Mouse (Mus musculus) cerebellum, adult 9-11 months (tissue): ENCODE measurements around the gene Per1.

Experiments used
- DNase-seq: peaks from one replicate; pipeline ENCODE4 v3.0.0; 2022

Per1 gene

DNA sequence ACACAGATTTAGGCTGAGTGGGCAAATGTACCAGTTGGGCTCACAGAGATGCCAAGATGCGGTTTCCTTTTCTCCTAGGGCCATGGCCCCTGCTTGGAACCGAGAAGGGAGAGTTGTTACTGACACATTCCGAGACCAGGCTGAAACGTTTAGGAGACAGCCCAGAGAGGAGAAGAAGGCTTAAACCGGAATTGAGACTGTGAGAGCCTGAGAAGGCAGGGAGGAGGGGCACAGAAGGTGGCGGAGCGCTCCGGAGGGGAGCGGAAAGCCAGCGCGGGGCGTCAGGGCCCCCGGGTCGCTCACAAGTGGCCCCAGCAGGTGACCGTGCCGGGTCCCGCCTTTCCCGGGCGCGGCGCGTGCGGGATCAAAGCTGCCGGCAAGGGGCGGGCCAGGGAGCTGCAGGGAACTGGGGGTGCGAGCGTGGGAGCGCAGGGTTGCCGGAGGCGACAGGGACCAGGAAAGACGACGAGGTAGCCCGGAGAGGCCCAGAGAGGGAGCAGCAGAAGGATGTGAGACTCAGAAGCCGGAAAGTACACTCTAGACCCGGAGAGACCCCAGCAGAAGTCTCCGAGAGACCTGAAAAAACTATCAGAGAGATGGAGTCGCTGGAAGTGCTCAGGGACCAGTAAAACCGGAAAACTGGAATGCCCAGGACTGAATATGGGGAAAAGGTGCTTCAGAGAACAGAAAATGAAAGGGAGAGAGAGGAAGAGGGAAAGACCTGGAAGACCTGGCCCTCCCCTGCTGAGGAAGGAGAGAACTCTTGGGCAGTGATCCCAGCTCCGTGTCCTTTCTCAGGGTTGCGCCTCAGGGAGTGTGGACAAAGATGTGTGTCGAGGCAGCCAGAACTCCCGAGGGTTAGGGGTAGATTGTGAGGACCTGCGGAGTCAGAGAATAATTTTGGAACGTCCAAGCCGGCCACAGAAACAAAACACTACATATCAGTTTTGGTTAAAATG, 23.0 kb downstream of the Per1 start:
- DNase-seq = peak; percentile 78

DNA sequence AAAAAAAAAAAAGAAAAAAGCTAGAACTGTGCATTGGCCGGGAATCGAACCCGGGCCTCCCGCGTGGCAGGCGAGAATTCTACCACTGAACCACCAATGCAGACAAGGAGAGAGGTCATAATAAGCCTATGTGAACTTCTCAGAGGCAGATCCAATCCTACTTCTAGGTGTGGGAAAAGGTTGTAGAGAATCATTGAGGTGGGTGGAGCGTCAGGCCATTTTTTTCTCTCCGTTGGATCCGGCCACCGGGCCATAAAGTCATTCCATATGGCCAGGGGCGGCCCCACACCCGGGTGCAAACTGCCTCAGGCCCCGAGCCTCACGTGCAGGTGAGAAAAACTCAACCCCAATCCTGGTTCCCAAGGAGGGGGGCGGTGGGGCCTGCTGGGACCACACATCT, 23.7 kb downstream of the Per1 start:
- DNase-seq = peak; percentile 88

DNA sequence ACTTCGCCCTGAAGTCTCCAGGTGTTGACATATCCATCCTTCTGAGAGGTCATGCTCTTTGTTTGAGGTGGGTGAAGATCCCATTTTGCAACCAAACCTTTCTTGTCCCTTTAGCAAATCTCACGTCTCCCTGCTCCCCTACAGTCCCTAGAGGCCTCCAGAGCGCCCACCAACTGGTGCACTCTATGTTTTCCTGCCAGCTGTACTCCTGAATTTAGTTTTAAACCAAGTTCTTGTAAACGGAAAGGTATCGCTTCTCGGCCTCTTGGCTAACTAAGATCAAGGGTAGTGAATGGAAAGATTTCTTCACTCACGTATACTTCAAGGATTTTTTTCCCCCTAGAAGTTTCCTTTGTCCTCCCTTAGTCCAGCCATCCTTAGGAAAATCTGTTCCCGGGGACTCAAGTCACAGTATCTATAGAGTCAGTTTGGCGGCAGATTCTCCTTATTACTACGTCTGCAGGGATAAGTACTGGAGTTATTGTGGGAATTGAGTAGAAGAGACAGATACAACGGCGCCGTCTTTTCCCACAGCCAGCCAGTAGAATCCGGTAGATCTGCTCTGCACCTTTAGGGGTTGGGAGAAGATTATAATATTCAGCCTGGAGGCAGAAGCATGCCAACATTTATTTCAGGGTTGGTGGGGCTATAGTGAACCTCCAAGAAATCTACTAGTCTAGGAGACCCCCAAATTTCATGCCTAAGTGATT, 24.6 kb downstream of the Per1 start:
- DNase-seq = peak; percentile 51

DNA sequence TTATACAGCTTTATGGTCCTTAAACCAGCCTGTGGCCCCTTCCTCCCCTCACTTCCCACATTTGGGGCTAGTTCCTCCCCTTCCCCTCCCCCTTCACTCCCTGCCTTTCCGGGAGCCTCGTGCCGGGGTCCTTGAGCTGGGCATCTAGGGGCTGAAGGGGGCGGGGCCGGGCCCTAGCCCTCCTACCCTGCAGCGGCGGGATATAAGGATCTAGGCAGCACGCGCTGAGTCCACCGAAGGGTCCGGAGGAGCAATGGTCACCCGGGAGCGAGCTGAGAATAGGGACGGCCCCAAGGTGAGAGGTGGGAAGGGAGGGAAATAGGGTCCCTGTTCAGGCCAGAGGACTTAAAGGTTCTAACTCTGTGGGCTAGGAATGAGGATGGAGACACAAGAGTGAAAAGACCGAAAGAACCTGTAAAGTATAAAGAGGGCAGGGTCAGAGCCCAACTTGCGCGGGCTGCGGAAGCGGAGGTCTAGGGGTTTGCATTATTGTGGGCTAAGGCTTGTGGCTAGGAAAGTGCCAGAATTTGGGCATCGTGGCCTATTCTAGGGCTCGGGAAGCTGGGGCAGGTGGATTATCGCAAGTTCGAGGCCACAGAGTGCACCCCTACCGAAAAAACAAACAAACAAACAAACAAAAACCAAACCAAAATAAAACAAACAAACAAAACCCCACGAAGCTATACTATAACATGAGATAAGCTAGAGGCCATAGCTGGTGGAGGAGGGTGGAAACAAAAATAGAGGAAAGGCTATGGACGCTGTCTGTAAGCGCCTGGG, 25.4 kb downstream of the Per1 start, which contains the start of gene Hes7:
TSS of gene Hes7 (plus strand) at position 184 of the 780 bp plus-strand sequence.
- peak; percentile 73 for DNase-seq

DNA sequence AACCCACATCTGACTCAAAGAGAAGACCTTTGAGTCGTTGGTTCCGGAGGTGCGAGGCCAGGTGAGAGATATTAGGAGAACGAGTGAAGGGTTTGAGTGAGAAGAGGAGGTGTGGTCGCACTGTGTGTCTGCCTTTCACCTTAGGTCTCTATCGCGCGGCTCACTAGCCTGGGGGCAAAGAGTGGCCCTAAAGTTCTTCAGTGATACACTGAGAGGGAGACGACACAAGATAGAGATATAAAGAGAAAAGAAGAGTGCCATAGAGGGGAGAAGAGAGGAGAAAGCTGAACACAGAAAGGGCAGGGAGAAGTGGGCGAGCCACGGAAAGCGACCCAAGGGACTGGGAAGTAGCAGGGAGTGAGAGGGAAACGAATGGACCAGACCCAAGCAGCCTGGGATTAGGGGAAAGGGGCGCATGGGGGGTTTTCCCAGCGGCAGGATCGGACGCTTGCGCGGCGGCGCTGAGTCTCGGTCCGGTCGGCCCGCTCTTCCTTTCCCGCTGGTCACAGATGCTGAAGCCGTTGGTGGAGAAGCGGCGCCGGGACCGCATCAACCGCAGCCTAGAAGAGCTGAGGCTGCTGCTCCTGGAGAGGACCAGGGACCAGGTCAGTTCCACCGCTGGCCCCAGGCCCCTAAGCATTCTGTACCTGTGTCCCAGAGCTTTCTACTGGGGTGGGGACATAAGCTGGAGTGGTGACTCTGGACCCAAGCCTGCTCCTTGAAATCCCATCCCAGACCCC, 26.2 kb downstream of the Per1 start:
- peak; percentile 61 for DNase-seq

DNA sequence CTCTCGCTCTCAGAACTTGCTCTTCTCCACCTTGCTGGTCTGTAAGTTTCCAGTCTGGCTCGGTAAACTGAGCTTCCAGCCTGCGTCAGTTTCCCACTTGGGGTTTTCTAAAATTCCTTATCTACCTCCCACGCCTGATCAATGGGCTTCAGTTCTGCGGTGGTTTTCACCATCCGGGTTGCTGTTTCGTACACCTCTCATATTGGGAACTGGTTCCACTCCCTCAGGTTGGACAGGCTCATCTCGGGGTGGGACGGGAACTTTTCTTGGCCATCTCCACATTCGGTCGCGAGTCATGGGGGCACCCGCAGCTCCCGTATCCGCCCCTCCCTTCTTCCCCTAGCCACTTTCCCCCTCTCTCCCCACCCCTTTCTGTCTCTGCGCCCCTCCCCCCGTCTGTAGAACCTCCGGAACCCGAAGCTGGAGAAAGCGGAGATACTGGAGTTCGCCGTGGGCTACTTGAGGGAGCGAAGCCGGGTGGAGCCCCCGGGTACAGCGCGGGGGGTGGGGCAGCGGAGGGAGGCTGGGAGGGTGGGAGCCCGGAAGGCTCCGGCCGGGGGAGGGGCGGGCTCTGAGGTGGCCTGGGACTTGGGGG, 26.8 kb downstream of the Per1 start:
- no peak for DNase-seq

DNA sequence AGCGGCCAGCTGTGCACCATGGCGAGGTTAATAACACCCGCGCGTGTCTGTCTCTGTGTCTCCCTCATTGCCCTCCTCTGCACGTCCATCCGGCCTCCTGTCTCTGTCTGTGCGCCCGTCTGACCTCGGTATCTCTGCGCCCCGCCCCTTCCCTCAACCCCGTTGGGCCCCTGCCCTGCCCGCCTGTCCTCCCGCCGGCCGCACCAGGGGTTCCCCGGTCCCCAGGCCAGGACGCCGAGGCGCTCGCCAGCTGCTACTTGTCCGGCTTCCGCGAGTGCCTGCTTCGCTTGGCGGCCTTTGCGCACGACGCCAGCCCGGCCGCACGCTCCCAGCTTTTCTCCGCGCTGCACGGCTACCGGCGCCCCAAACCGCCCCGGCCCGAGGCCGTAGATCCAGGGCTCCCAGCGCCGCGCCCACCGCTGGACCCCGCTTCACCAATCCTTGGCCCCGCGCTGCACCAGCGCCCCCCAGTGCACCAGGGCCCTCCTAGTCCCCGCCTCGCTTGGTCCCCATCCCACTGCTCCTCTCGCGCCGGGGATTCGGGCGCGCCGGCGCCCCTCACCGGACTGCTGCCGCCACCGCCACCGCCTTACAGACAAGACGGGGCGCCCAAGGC, 27.4 kb downstream of the Per1 start, which contains the start of gene 9130213A22Rik:
TSS of gene 9130213A22Rik (minus strand) at position 254 of the 616 bp plus-strand sequence.
- peak; percentile 87 for DNase-seq

DNA sequence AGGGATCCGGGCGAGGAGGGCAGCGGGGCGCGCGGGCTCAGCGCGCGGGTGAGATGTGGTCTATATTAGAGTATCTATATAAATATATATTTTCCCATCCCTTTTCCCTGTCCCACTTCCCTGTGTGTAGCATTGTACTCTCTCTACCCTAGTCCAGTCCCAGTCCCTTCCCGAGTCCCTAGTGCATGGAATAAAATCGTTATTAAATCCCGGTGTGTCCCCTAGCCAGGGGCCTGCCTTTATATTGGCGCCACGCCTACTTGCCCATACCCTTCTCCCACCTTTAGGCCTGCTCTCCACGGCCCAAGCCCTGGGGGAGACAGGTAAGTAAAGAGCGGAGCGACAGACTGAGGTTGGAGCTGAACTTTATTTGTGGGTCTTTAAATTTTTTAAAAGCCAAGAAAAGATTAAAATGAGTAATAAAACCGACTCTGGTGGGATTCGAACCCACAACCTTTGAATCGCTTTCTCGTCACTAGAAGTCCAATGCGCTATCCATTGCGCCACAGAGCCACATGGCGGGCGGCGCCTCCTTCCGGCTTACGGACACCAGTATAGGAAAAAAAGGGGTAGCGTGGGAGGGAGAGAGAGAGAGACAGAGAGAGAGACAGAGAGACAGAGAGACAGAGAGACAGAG, 28.2 kb downstream of the Per1 start:
- DNase-seq = peak; percentile 94

DNA sequence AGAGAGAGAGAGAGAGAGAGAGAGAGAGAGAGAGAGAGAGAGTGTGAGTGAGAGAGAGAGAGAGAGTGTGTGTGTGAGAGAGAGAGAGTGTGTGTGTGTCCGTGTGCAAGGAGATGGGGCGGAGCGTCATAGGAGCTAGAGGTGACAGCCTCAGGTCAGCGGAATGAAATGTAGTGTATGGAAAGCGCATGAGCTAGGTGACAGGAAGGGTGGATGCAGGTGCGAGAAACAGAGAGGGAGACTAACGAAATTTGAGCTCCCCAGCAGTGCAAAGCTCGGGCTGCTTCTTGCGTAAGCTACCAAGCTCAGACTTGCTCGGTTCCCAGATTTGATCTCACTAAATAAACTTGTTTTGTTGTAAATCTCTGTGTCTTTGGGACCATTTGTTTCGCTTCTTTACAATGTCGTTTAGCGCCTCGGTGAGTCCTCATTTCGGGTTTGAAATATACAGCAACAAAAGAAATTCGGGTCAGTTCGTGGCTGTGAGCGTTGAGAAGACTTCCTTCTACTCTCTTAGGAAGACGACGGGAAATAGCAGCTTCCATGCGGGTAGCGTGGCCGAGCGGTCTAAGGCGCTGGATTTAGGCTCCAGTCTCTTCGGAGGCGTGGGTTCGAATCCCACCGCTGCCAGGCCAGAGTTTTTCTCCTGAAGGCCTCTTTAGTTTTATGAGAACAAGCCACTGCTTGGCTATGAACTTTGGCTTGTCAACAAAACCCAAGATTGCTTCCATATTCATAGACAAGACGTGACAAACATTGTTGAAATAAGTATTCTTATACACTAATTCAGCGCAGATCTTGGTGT, 28.9 kb downstream of the Per1 start:
- peak; percentile 88 for DNase-seq

DNA sequence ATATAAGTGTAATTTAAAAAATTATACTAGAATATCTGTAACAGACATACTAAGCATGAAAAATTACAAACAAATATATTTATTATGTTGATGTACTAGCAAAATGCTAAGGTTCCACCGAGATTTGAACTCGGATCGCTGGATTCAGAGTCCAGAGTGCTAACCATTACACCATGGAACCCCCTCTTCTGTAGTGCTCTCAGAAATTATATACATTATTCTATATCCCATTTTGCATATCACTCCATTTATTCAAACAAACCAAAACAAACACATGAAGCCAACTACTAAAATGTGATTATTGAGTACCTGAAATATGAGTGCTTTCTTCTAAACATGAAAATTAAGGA, 29.5 kb downstream of the Per1 start:
- DNase-seq = peak; percentile 69

DNA sequence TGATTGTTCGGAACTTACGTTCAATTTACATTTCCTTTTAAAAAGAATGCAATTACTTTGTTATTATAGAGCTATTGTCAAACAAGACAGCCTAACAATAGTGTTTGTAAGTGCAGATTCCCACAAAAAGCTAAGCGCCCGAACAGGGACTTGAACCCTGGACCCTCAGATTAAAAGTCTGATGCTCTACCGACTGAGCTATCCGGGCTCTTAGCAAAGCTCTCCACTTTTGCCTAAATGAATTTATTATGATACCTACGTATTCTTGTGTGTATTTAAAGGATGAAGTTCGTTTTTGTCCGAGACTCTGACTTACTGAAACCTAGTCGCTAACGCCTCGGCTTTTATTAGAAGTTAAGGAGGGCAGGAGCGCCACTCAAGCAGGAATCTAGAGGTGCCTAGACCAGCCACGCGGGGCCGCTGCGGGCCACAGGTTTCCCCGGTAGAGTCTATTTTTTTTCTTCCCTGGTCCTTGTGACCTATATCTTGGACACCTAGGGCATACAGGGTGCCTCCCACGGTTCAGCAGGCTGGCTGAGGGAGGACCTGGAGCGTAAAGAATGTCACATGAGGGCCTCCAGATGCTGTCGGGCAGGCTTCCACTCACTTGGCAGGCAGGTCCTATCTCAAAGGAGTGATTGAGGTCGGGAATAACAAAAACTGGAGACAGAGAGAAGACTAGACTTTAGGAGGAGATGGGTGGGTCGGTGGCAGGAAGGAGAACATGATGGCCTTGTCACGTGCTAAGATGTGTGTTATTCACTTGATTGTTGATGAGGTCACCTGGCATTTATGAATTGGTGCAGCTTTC, 30.2 kb downstream of the Per1 start:
- peak; percentile 92 for DNase-seq

DNA sequence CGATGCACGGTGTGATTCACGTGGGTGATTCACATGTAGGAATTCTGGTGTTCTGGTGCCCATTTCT, 30.7 kb downstream of the Per1 start, which contains the start of gene Aloxe3:
TSS of gene Aloxe3 (plus strand) at position 45 of the 67 bp plus-strand sequence.
- DNase-seq = no peak

DNA sequence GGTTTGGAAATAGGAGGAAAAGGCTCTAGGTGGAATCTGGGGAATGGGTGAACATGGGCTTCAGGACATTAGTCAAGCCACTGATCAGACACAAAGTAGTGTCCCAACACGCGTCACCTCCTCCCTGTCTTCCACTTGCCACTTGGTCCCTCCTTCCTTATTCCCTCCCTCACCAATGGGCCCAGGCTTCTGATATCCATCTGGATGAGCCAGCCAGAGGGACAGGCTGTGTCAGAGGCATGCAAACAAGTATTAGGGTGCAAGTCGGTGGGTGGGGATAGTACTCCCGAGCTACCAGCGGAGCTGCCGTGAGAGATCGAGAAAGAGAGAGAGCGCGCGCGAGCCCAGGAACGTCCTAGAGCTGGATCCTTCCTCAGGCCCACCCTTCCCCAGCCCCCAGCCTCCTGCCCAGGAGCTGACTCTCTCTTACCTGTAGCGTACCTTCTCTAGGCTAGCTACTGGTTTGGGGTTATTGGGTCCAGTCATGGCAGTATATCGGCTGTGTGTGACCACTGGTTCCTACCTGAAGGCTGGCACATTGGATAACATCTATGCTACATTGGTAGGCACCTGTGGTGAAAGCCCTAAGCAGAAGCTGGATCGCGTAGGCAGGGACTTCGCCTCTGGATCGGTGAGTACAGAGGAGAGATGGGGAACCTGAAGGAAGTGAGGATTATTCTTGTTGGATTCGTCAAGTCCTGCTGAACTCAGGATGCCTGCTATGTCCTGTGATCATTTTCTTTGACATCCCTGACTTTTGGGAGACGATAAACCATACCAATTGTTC, 31.1 kb downstream of the Per1 start:
- peak; percentile 79 for DNase-seq

DNA sequence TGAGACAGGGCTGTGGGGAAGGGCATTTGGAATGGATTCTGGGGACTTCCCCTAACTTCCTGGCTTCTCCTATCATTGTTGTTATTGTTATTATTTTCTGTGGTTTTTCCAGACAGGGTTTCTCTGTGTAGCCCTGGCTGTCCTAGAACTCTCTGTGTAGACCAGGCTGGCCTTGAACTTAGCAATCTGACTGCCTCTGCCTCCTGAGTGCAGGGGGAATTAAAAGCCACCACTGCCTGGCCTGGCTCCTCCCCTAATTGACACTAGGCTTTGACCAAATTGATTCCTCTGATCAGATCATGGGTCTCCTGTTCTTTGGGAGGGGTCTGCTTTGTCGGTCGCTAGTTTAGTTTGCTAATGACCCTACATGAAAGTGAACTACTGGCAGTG, 31.7 kb downstream of the Per1 start:
- DNase-seq = no peak

DNA sequence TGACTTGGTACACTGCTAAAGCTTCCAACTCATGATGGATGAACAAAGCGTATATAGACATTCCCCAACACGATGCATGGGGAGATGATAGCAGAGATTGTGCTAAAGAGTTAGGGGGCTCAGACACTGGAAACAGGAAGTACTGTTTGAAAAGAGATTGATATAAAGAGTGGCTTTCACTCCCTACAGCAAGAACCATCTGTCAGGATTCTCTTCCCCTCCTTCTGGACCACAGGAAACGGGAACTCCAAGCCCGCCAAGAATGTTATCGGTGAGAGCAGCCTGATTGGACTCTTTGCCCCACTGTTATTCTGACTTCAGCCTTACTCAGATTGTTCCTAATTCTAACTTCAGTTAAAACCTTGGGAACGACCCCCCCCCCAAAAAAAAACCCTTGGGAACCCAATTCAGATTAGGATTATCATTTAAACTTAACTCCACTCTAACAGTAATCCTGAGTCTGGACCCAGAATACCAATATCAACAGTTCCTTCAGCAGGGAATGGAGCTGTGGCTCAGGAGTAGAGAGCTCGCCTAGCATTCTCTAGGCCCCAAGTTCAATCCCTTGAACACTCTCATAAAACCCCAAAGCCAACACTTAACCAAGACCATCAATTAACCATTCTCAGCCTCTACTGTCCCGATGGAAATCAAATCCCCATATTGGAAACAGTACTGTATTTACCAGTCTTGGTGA, 33.6 kb downstream of the Per1 start:
- DNase-seq = no peak

DNA sequence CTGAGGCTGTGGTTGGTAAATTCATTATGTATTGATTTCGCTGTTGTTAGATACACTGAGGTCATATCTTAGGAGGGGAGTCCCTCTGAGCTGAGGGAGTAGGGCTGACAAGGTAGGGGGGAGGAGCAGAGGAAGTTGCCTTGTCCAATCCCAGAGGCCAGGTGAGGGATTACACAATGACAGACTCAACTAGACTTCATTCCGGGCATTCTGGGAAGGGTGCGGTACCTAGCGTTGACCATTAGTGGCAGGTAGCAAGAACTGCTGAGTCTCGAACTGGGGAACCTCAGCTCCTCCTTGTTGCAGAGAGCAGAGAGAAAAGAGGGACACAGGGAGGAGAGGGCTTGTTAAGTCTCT, 38.5 kb downstream of the Per1 start:
- no peak for DNase-seq

DNA sequence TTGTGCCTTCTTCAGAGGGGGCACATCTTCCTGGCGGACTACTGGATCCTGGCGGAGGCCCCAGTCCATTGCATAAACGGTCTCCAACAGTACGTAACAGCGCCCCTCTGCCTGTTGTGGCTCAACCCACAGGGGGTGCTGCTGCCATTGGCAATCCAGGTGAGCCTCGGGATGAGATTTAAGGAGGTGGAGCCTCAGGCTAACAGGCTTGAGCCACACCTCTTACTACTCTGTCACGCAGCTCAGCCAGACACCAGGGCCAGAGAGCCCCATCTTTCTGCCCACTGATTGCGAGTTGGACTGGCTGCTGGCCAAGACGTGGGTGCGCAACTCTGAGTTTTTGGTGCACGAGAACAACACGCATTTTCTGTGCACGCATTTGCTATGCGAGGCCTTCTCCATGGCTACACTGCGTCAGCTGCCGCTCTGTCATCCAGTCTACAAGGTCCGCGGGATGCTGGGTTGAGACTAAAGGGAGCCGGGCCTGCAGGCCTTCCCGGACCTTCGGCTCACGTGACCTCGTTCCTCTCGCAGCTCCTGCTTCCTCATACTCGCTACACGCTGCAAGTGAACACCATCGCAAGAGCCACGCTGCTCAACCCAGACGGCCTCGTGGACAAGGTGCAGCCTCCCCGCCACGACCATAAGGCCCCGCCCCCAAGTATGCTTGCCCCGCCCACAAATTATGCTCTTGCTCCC, 39.1 kb downstream of the Per1 start:
- DNase-seq = peak; percentile 86

DNA sequence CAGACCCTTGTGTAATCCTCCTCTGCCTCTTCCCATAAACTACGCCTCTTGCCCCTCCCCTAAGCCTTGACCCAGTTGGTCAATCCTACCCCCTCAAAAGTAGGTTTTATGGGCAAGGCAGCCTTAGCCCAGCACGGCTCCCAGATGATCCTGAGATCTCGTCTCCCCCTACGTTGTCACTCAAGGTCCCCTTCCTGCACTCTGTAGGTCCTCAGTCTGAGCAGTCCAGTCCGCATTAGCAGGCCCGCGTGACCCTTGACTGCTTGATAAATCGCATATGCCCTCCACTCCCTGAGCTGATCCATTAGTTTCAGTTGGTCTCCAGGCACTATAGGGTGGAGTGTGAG, 39.6 kb downstream of the Per1 start:
- DNase-seq = no peak
